Mouse (Mus musculus) megakaryocyte-erythroid progenitor cell, adult 5-6 weeks (primary cell): Measurements from ENCODE around the gene Sptbn1. TPM values are rescaled to one million over a fixed set of nuclear protein-coding genes. Genes with fewer than 3 reads are reported as not detected.

Experiments used
- ATAC-seq: replicated peaks from 2 replicates; pipeline ENCODE4 v1.8.0; 2016; ENCODE audit warnings: mild to moderate bottlenecking, inconsistent platforms; ENCODE audit not compliant: severe bottlenecking, poor library complexity, low FRiP score, low TSS enrichment
- total RNA-seq, 2 experiments: library from RNA; stranded (forward) in 1 of 2; stranded (reverse) in 1 of 2; fragments of 200-1000, 215-1000 nt in 1 of 2; fragments of >200 nt in 1 of 2; fragmentation: Nextera tagmentation in 1 of 2; gene quantifications; 2 replicates each; pipeline ENCODE4 v1.2.3; 2014 to 2017

The Sptbn1 gene
- total RNA-seq, 2 experiments from 2014 or later: 12.0 to 12.8 TPM

- ATAC-seq: peak; percentile 90
Measured at GRCm38 (mm10) chr11:30222636-30223035, 45.3 kb downstream of the Sptbn1 start.

GRCm38 (mm10) chr11:30221043-30221442 is 46.9 kb downstream of the Sptbn1 start:
- ATAC-seq: no peak

- no peak for ATAC-seq
Measured at GRCm38 (mm10) chr11:30218386-30218785, 49.6 kb downstream of the Sptbn1 start.

GRCm38 (mm10) chr11:30217496-30217895 is 50.5 kb downstream of the Sptbn1 start:
- peak; percentile 50 for ATAC-seq

- ATAC-seq: no peak
Measured at GRCm38 (mm10) chr11:30211663-30212416, 56.1 kb downstream of the Sptbn1 start.

- no peak for ATAC-seq
Measured at GRCm38 (mm10) chr11:30211141-30211540, 56.8 kb downstream of the Sptbn1 start.

GRCm38 (mm10) chr11:30210100-30210811 is 57.7 kb downstream of the Sptbn1 start:
- no peak for ATAC-seq

GRCm38 (mm10) chr11:30209495-30209894 is 58.5 kb downstream of the Sptbn1 start:
- no peak for ATAC-seq

- ATAC-seq: no peak
Measured at GRCm38 (mm10) chr11:30204398-30204797, 63.6 kb downstream of the Sptbn1 start.

- ATAC-seq: no peak
Measured at GRCm38 (mm10) chr11:30200391-30200790, 67.6 kb downstream of the Sptbn1 start.

- peak; percentile 88 for ATAC-seq
Measured at GRCm38 (mm10) chr11:30198091-30198675, 69.8 kb downstream of the Sptbn1 start.

GRCm38 (mm10) chr11:30197564-30198090 is 70.3 kb downstream of the Sptbn1 start:
- ATAC-seq: peak; percentile 66

GRCm38 (mm10) chr11:30196368-30197070 is 71.5 kb downstream of the Sptbn1 start:
- ATAC-seq: no peak

- no peak for ATAC-seq
Measured at GRCm38 (mm10) chr11:30195756-30196155, 72.2 kb downstream of the Sptbn1 start.

- peak; percentile 28; the same call in 1 of the 2 replicates for ATAC-seq
Measured at GRCm38 (mm10) chr11:30194800-30195199, 73.2 kb downstream of the Sptbn1 start.

GRCm38 (mm10) chr11:30190959-30191358 is 77.0 kb downstream of the Sptbn1 start:
- ATAC-seq: no peak

GRCm38 (mm10) chr11:30190119-30190518 is 77.9 kb downstream of the Sptbn1 start:
- ATAC-seq: no peak

- ATAC-seq: peak; percentile 88
Measured at GRCm38 (mm10) chr11:30186902-30187470, 81.0 kb downstream of the Sptbn1 start.

- no peak for ATAC-seq
Measured at GRCm38 (mm10) chr11:30184527-30184926, 83.4 kb downstream of the Sptbn1 start.
